Mouse (Mus musculus): Measurements from ENCODE around the gene Gm42791. TPM values are rescaled to one million over a fixed set of nuclear protein-coding genes. Genes with fewer than 3 reads are reported as not detected.

The Gm42791 gene
- polyA plus RNA-seq, 1 experiment from 2014 or later, result 2.1 TPM

GRCm38 (mm10) chr5:148885821-148886609 is 108.9 kb downstream of the Gm42791 start:
- H3K4me2 ChIP-seq, result peak overlapping the region; percentile 42
- peak overlapping the region; percentile 11; the same call in 1 of the 2 replicates for H3K4me3 ChIP-seq
- no peaks in the 10 kb centered on the region for H3K9me3 ChIP-seq
- H3K27ac ChIP-seq (replicated peaks), result no peak overlapping the region
- H3K36me3 ChIP-seq, result peaks cover 36% of the 10 kb centered on the region
- 37% methylated on average over 22 of the region's 22 CpGs for WGBS
- no peaks in the 10 kb centered on the region for H3K27me3 ChIP-seq
- no peaks in the 10 kb centered on the region for H3K4me1 ChIP-seq (replicated peaks)
- no peak overlapping the region for H3K9ac ChIP-seq
- peak; percentile 86 for ATAC-seq (ENCODE audit: low FRiP score, low read depth)

DNA sequence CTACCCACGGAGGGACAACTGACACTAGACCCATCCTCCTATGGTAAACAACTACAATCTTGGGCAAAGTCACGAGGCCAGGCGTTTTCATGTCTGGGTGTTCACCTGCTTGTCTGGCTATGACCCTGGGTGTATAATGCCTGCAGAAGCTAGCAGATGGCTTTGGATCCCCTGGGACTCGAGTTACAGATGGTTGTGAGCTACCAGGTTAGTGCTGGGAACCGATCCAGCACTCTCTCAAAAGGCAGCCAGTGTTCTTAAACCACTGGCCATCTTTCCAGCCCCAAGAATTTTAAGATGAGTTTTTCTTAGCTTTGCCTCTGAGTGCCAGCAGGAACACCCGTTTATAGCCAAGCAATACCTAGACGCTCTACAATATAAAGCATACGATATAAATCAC is 111.3 kb downstream of the Gm42791 start:
- no peak for ATAC-seq (ENCODE audit: low FRiP score, low read depth)
- no peak overlapping the region for H3K4me3 ChIP-seq
- H3K4me2 ChIP-seq, result no peak overlapping the region
- H3K27ac ChIP-seq (replicated peaks), result no peak overlapping the region
- H3K9ac ChIP-seq, result no peak overlapping the region
- H3K4me1 ChIP-seq (replicated peaks), result no peaks in the 10 kb centered on the region
- peaks cover 28% of the 10 kb centered on the region for H3K36me3 ChIP-seq
- no peaks in the 10 kb centered on the region for H3K27me3 ChIP-seq
- WGBS, result 86% methylated on average over 8 of the region's 8 CpGs
- H3K9me3 ChIP-seq, result no peaks in the 10 kb centered on the region

- Histone ChIP-seq H3K27me3 (no peaks in the 10 kb centered on the region), H3K36me3 (peaks cover 29% of the 10 kb centered on the region), H3K27ac (replicated peaks) (no peak overlapping the region), H3K9ac (no peak overlapping the region), H3K9me3 (no peaks in the 10 kb centered on the region), H3K4me3 (no peak overlapping the region), H3K4me2 (no peak overlapping the region), H3K4me1 (replicated peaks) (no peaks in the 10 kb centered on the region)
- WGBS, result 83% methylated on average over 6 of the region's 6 CpGs
- ATAC-seq (ENCODE audit: low FRiP score, low read depth), result no peak
Observed at GRCm38 (mm10) chr5:148879218-148879617, 115.7 kb downstream of the Gm42791 start.

DNA sequence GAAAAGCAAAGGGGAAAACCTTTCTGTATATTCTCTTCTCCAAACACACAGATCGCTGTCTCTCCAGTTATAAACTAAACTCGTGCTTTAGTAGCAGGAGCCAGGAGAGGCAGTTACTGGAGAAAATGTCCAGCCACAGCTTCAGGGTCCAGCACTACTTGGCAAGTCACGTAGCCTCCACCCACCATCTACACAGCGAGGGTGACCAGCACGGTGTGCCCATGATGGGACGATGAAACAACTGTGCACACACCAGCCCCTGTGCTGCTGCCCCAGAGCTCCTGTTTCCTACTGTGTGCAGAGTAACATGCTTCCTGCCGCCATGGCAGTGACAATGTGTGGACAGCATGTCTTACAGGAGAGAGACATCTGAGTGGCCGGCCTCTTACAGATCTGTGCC is 121.8 kb downstream of the Gm42791 start:
- Histone ChIP-seq H3K36me3 (peaks cover 16% of the 10 kb centered on the region), H3K4me2 (no peak overlapping the region), H3K27ac (replicated peaks) (no peak overlapping the region), H3K4me3 (no peak overlapping the region), H3K27me3 (no peaks in the 10 kb centered on the region), H3K4me1 (replicated peaks) (no peaks in the 10 kb centered on the region), H3K9ac (no peak overlapping the region), H3K9me3 (no peaks in the 10 kb centered on the region)
- no peak for ATAC-seq (ENCODE audit: low FRiP score, low read depth)
- 91% methylated on average over 8 of the region's 8 CpGs for WGBS

DNA sequence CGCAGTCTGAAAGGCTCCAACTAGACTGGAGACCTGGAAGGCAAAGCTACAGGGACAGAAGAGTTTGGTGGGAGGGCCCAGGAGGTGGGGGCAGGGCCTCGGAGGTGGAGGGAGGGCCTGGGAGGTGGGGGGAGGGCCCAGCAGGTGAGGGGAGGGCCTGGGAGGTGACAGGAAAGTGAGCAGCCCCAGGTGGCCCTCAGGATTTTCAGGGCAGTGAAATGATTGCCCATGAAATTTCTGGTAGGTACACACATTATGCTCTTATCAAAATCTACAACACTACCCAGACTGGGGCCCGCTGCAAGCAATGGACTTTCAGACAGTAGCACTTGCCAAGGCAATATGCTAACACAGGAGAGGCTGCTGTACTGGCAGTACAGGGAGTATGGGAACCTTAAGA is 125.4 kb downstream of the Gm42791 start:
- 64% methylated on average over 3 of the region's 3 CpGs for WGBS
- ATAC-seq (ENCODE audit: low FRiP score, low read depth), result no peak
- no peak overlapping the region for H3K4me2 ChIP-seq

DNA sequence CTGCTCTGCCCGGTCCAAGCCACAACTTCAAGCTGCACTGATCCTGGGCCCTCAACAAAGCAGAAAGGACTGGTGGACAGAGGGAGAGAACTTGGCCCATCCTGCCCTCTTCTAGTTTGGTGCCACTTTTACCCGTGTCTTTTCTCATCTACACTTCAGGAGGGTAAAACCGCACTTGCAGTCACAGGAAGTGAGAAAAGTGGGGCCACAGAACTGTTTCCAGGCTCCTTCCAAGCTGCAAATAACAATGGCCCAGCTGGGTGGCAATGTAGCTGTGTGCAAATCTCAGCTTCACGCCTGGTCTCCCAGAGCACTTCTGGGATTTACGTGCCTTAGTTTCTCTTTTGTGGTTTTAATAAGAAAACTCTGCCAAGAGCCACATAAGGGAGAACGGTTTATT is 127.2 kb downstream of the Gm42791 start:
- no peak overlapping the region for H3K4me3 ChIP-seq
- H3K27ac ChIP-seq (replicated peaks), result no peak overlapping the region
- H3K4me2 ChIP-seq, result no peak overlapping the region
- H3K9me3 ChIP-seq, result no peaks in the 10 kb centered on the region
- no peaks in the 10 kb centered on the region for H3K27me3 ChIP-seq
- no peaks in the 10 kb centered on the region for H3K36me3 ChIP-seq
- 74% methylated on average over 6 of the region's 6 CpGs for WGBS
- no peak overlapping the region for H3K9ac ChIP-seq
- ATAC-seq (ENCODE audit: low FRiP score, low read depth), result no peak
- H3K4me1 ChIP-seq (replicated peaks), result peaks cover 1% of the 10 kb centered on the region; the same call in 1 of the 2 replicates

More for the DNA sequence above, 125.4 kb downstream of the Gm42791 start:
- Histone ChIP-seq H3K4me3 (no peak overlapping the region), H3K4me1 (replicated peaks) (no peaks in the 10 kb centered on the region), H3K9me3 (no peaks in the 10 kb centered on the region), H3K27ac (replicated peaks) (no peak overlapping the region), H3K36me3 (peaks cover 1% of the 10 kb centered on the region; the same call in 1 of the 2 replicates), H3K27me3 (no peaks in the 10 kb centered on the region), H3K9ac (no peak overlapping the region)

GRCm38 (mm10) chr5:148867171-148867570 is 127.8 kb downstream of the Gm42791 start:
- H3K9ac ChIP-seq, result no peak overlapping the region
- H3K9me3 ChIP-seq, result no peaks in the 10 kb centered on the region
- ATAC-seq (ENCODE audit: low FRiP score, low read depth), result no peak
- H3K27me3 ChIP-seq, result no peaks in the 10 kb centered on the region
- no peaks in the 10 kb centered on the region for H3K36me3 ChIP-seq
- H3K4me1 ChIP-seq (replicated peaks), result peaks cover 3% of the 10 kb centered on the region; the same call in 1 of the 2 replicates
- no peak overlapping the region for H3K27ac ChIP-seq (replicated peaks)
- WGBS, result 91% methylated on average over 7 of the region's 7 CpGs
- no peak overlapping the region for H3K4me2 ChIP-seq
- no peak overlapping the region for H3K4me3 ChIP-seq

- no peak for ATAC-seq (ENCODE audit: low FRiP score, low read depth)
- Histone ChIP-seq H3K9me3 (no peaks in the 10 kb centered on the region), H3K4me3 (no peak overlapping the region), H3K9ac (no peak overlapping the region), H3K27me3 (no peaks in the 10 kb centered on the region), H3K36me3 (no peaks in the 10 kb centered on the region), H3K4me2 (no peak overlapping the region), H3K4me1 (replicated peaks) (peaks cover 3% of the 10 kb centered on the region; the same call in 1 of the 2 replicates), H3K27ac (replicated peaks) (no peak overlapping the region)
- 84% methylated on average over 10 of the region's 10 CpGs for WGBS
Observed at GRCm38 (mm10) chr5:148866571-148866970, 128.4 kb downstream of the Gm42791 start.

- Histone ChIP-seq H3K4me1 (replicated peaks) (peaks cover 3% of the 10 kb centered on the region; the same call in 1 of the 2 replicates), H3K9ac (no peak overlapping the region), H3K9me3 (no peaks in the 10 kb centered on the region), H3K27me3 (no peaks in the 10 kb centered on the region), H3K27ac (replicated peaks) (no peak overlapping the region), H3K36me3 (no peaks in the 10 kb centered on the region), H3K4me2 (no peak overlapping the region), H3K4me3 (no peak overlapping the region)
- no peak for ATAC-seq (ENCODE audit: low FRiP score, low read depth)
- WGBS, result 64% methylated on average over 6 of the region's 6 CpGs
Observed at GRCm38 (mm10) chr5:148863409-148863808, 131.5 kb downstream of the Gm42791 start.

DNA sequence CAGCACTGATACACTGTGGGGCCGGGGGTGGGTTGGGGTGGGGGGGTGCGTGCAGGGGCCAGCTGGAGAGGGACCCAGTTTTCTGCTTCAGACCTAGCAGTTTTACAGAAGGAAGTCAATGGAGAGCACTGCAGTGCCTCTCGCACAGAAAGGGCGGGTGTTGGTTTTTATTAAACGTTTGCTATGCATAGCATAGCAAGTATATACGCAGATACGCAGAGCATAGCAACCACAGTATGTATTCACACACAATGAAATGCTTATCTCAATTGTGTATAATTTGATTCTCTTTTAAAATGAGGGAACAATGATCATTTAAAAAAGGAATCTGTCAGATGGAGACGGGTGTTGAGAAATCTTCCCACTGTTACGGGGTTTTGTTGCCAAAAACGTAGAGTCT is 132.1 kb downstream of the Gm42791 start:
- WGBS, result 76% methylated on average over 10 of the region's 10 CpGs
- no peaks in the 10 kb centered on the region for H3K27me3 ChIP-seq
- H3K4me2 ChIP-seq, result no peak overlapping the region
- H3K4me3 ChIP-seq, result no peak overlapping the region
- no peak overlapping the region for H3K9ac ChIP-seq
- H3K4me1 ChIP-seq (replicated peaks), result peaks cover 3% of the 10 kb centered on the region; the same call in 1 of the 2 replicates
- no peaks in the 10 kb centered on the region for H3K9me3 ChIP-seq
- H3K36me3 ChIP-seq, result no peaks in the 10 kb centered on the region
- H3K27ac ChIP-seq (replicated peaks), result no peak overlapping the region
- no peak for ATAC-seq (ENCODE audit: low FRiP score, low read depth)

DNA sequence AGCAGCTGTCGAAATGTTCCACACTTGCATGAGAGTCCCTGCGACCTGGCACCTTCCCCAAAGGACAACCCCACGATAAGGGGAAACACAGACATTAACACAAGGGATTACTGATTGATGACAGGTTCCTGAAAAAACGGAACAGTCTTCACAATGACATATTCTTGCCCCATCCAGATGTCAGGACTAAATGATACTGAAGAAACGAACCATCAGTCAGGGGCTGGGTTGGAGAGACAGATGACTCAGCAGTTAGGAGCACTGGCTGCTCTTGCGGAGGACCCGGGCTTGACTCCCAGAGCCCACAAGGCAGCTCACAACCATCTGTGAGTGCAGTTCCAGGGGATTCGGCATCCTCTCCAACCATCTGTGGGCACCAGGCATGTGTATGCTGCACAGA is 132.8 kb downstream of the Gm42791 start:
- Histone ChIP-seq H3K4me1 (replicated peaks) (peaks cover 3% of the 10 kb centered on the region; the same call in 1 of the 2 replicates), H3K9ac (no peak overlapping the region), H3K27me3 (no peaks in the 10 kb centered on the region), H3K4me3 (no peak overlapping the region), H3K4me2 (no peak overlapping the region), H3K27ac (replicated peaks) (no peak overlapping the region), H3K36me3 (no peaks in the 10 kb centered on the region), H3K9me3 (no peaks in the 10 kb centered on the region)
- 65% methylated on average over 8 of the region's 8 CpGs for WGBS
- ATAC-seq (ENCODE audit: low FRiP score, low read depth), result no peak

GRCm38 (mm10) chr5:148857522-148857921 is 137.4 kb downstream of the Gm42791 start:
- Histone ChIP-seq H3K9ac (no peak overlapping the region), H3K27me3 (no peaks in the 10 kb centered on the region), H3K27ac (replicated peaks) (no peak overlapping the region), H3K4me2 (no peak overlapping the region), H3K9me3 (no peaks in the 10 kb centered on the region), H3K4me3 (no peak overlapping the region), H3K4me1 (replicated peaks) (peaks cover 13% of the 10 kb centered on the region; the same call in 1 of the 2 replicates), H3K36me3 (no peaks in the 10 kb centered on the region)
- 82% methylated on average over 3 of the region's 3 CpGs for WGBS
- ATAC-seq (ENCODE audit: low FRiP score, low read depth), result no peak

Measured in hindbrain, embryonic 15.5 days (tissue).